Mouse (Mus musculus) intestine, embryonic 16.5 days (tissue): ENCODE data around the gene Rapgef2. TPM values are rescaled to one million over a fixed set of nuclear protein-coding genes. Genes with fewer than 3 reads are reported as not detected.

Source experiments
- ATAC-seq: fragments of 200-750 bp; cut with Nextera tagmentation; 2 replicates; pipeline ENCODE4 v1.8.0; 2017; ENCODE audit warnings: moderate TSS enrichment, moderate library complexity
- H3K27ac ChIP-seq: fragments of 300-500 bp; sonication (generic); 2 replicates; pipeline ENCODE4 v1.5.1; 2014; ENCODE audit warnings: mild to moderate bottlenecking, low read length
- H3K27me3 ChIP-seq: fragments of 300-500 bp; sonication (generic); replicated peaks from 2 replicates; pipeline ENCODE4 v1.6.1; 2014; ENCODE audit warnings: low read length, control low read depth, mixed read lengths; ENCODE audit not compliant: control insufficient read depth, insufficient read depth
- H3K36me3 ChIP-seq: fragments of 300-500 bp; sonication (generic); 2 replicates; pipeline ENCODE4 v1.6.1; 2014; ENCODE audit warnings: low read length, control low read depth; ENCODE audit not compliant: control insufficient read depth, insufficient read depth
- H3K4me1 ChIP-seq: fragments of 300-500 bp; sonication (generic); 2 replicates; pipeline ENCODE4 v1.6.1; 2014; ENCODE audit warnings: low read length, control low read depth, mixed read lengths; ENCODE audit not compliant: control insufficient read depth, insufficient read depth
- H3K4me2 ChIP-seq: fragments of 300-500 bp; sonication (generic); 2 replicates; pipeline ENCODE4 v1.6.1; 2014; ENCODE audit warnings: low read depth, low read length, control low read depth
- H3K4me3 ChIP-seq: fragments of 300-500 bp; sonication (generic); 2 replicates; pipeline ENCODE4 v1.5.1; 2014; ENCODE audit warnings: mild to moderate bottlenecking, low read length
- H3K9ac ChIP-seq: fragments of 300-500 bp; sonication (generic); 2 replicates; pipeline ENCODE4 v1.6.1; 2014; ENCODE audit warnings: low read depth, low read length
- H3K9me3 ChIP-seq: fragments of 300-500 bp; sonication (generic); 2 replicates; pipeline ENCODE4 v1.6.1; 2016; ENCODE audit warnings: low read length, control low read depth; ENCODE audit not compliant: control insufficient read depth
- WGBS: fragments of 180-500 bp; shearing (Covaris S2); extraction: QIAGEN DNeasy Blood & Tissue Kit; methylation state at CpG from one replicate; pipeline ENCODE4 v1.1.7; 2014; 5-methylcytosine and 5-hydroxymethylcytosine counted together
- polyA plus RNA-seq: library from polyadenylated mRNA; unstranded; fragments of >200 nt; fragmentation: Nextera tagmentation; extraction: Ambion mirVana; gene quantifications from 2 replicates; pipeline ENCODE4 v1.2.1, GENCODE M21; 2015

Rapgef2 gene
- polyA plus RNA-seq, 1 experiment from 2014 or later: 2.2 TPM

DNA sequence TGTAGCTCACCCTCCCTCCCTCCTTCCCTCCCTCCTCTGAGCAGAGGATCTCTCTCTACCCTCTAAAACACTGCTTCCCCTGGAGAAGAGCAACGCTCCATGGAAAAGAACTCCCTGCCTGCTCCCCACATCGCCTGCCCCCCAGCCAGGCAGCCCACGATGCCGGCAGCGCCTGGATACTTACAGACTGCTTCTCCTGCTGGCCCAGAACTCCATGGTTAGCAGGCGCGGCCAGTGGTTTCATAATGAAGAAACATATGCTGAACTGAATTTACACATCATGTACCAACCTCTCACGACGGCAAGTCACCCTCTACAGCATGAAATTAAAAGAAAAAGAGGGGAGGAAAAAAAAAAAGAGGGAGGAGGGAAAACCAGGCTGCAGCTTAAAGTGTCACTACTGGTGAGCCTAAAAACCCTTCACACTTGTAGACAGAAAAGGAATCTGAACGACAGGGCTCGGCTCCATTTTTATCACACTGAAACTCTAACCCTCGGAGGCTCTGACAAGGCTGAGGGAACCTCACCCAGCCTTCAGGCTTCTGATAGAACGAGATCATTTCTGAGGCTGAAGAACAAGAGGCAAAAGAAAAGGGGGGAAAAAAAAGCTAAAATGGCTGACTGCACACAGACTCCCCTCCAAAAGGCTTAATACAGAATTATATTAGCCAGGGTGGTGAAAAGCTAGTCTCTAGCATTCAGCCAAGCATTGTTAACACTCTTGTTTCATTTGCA lies 141.5 kb downstream of the Rapgef2 start:
- Histone ChIP-seq H3K9ac (0 out of 2 replicates have a peak overlapping the region, but pooled peaks have one; percentile 2), H3K4me3 (no peak overlapping the region), H3K9me3 (no peaks in the 10 kb centered on the region), H3K27me3 (no peaks in the 10 kb centered on the region), H3K27ac (peak overlapping the region; percentile 50), H3K4me2 (no peak overlapping the region), H3K4me1 (peaks cover 11% of the 10 kb centered on the region), H3K36me3 (no peaks in the 10 kb centered on the region)
- peak; percentile 38; the same call in 1 of the 2 replicates for ATAC-seq
- 37% methylated on average over 13 of the region's 13 CpGs for WGBS

DNA sequence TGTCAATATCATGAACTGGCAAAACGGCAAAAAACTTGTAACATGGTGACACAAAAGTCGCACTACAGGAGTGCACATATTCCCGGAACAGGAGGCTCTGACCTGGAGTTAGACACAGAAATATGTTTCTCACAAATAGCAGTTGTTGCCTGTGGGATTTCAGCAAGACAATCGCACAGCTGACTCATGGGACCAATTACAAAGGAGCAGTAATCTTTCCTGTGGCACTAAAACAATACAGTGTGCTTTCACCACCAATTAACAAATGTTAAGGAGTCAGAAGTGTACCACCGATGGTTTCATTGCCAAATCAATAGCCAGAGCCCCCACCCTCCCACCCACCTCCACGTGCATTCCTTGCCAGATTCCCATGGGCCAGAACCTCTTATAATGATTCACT lies 142.2 kb downstream of the Rapgef2 start:
- H3K9ac ChIP-seq: no peak overlapping the region
- H3K27ac ChIP-seq: no peak overlapping the region
- 67% methylated on average over 6 of the region's 6 CpGs for WGBS
- no peaks in the 10 kb centered on the region for H3K27me3 ChIP-seq
- H3K4me2 ChIP-seq: no peak overlapping the region
- H3K36me3 ChIP-seq: no peaks in the 10 kb centered on the region
- H3K4me3 ChIP-seq: no peak overlapping the region
- peaks cover 11% of the 10 kb centered on the region for H3K4me1 ChIP-seq
- H3K9me3 ChIP-seq: no peaks in the 10 kb centered on the region
- ATAC-seq: no peak

DNA sequence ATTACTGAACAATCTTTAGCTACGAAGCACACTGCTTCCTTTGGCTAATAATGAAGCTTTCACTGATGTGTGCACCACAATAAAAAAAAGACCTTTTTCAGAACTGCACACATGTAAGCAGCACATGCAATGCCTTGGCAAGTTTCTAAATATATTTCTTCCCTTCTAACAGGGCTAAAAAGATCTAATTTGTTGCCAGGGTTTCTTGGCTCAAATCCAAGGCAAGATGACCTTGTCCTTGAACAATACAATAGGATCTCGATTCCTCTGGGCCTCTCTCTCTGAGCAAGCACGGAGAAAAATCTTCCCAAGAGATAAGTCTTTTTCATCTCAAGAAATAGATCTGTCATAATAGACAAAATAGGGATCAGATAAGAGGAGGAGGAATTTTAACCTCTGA lies 147.1 kb downstream of the Rapgef2 start:
- peak; percentile 56; the same call in 1 of the 2 replicates for ATAC-seq

DNA sequence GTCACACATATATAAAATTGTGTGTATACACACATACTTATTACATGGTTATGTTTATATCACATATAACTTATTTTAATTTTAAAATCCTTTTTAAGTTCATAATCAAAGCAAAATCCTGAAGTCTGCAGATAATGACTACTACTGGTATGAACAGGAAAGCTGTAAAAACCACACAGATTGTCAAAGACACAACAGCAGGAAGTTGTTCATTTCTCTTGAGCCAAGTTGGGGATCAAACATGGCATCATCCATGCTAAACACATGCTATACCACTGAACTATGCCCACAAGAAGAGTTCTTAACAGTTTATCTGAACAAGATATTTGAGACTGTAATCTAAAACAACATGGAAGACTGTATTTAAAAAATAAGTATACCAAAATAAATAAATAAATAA lies 147.7 kb downstream of the Rapgef2 start:
- no peak overlapping the region for H3K27ac ChIP-seq
- ATAC-seq: no peak
- no peaks in the 10 kb centered on the region for H3K36me3 ChIP-seq

More for the DNA sequence above, 147.1 kb downstream of the Rapgef2 start:
- H3K9ac ChIP-seq: no peak overlapping the region
- peaks cover 5% of the 10 kb centered on the region; the same call in 1 of the 2 replicates for H3K4me1 ChIP-seq
- no peaks in the 10 kb centered on the region for H3K27me3 ChIP-seq
- H3K4me3 ChIP-seq: no peak overlapping the region
- 24% methylated on average over 3 of the region's 3 CpGs for WGBS
- H3K27ac ChIP-seq: no peak overlapping the region
- H3K9me3 ChIP-seq: no peaks in the 10 kb centered on the region
- H3K4me2 ChIP-seq: no peak overlapping the region
- no peaks in the 10 kb centered on the region for H3K36me3 ChIP-seq

DNA sequence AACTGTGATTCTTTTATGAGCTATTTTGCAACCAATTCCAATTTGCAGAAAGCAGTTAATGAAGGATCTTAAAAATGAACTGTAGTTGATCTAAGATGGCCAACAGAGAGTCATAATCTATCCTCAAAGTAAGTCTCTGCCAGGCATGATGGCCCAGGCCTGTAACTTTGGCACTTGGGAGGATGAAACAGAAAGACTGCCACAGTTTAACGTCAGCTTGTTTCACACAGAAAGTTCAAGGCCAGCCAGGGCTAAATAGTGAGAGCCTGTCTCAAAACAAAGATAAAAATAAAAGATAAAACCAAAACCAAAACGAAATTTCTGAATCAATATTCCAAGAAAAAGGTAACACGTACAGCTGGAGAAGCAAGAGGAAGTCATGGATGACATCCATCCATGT lies 155.3 kb downstream of the Rapgef2 start:
- Histone ChIP-seq H3K4me2 (no peak overlapping the region), H3K4me3 (no peak overlapping the region), H3K9me3 (no peaks in the 10 kb centered on the region), H3K9ac (no peak overlapping the region), H3K27ac (no peak overlapping the region), H3K4me1 (peaks cover 12% of the 10 kb centered on the region), H3K27me3 (no peaks in the 10 kb centered on the region), H3K36me3 (no peaks in the 10 kb centered on the region)
- ATAC-seq: no peak
- WGBS: 85% methylated on average over 3 of the region's 3 CpGs

More for the DNA sequence above, 147.7 kb downstream of the Rapgef2 start:
- Histone ChIP-seq H3K4me1 (peaks cover 5% of the 10 kb centered on the region; the same call in 1 of the 2 replicates), H3K4me2 (no peak overlapping the region), H3K9me3 (no peaks in the 10 kb centered on the region), H3K4me3 (no peak overlapping the region), H3K9ac (no peak overlapping the region), H3K27me3 (no peaks in the 10 kb centered on the region)

DNA sequence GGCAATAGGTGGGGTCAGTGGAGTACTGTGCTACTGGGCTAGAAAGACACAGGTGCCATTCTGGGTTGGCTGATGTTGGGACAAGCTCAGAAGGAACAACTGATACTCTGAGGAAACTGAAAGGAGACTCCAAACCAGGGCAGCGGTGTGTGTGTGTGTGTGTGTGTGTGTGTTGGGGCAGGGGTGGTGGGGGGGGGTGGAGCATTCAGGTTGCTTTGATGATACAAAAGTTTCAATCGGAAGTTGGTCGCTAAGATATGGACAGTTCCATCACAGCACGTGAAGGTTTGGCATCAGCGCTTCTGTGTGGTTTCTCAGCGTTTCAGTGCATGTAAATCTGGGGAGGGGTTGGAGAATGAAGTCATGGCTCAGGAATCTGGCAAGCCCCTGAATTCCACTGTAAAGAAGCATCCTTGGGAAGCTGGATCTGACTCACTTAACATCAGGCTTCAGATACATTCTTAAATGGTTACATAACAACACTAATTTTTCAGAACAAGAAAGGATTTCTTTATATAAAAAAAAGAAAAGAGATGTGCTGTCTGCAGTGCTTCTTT lies 157.2 kb downstream of the Rapgef2 start:
- ATAC-seq: peak; percentile 71
- H3K36me3 ChIP-seq: no peaks in the 10 kb centered on the region
- 56% methylated on average over 6 of the region's 6 CpGs for WGBS
- H3K9ac ChIP-seq: no peak overlapping the region
- no peak overlapping the region for H3K27ac ChIP-seq
- H3K27me3 ChIP-seq: no peaks in the 10 kb centered on the region
- no peaks in the 10 kb centered on the region for H3K9me3 ChIP-seq
- H3K4me1 ChIP-seq: peaks cover 12% of the 10 kb centered on the region
- no peak overlapping the region for H3K4me2 ChIP-seq
- H3K4me3 ChIP-seq: no peak overlapping the region

DNA sequence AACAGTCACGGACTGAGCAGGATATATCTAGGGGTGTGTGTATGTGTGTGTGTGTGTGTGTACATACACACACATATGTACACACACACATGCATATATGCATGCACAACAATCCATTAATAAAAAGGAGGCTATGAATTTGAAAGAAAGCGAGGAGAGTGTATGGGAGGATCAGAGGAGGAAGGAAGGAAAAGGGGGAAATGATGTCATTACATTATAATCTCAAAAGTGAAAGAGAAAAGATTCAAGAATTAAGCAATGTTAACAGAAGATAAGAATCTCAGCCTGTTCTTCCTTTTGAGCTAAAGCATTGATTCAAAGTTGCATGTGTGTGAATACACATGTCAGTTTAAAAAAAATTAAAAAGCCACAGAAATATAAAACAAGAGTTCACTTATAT lies 158.5 kb downstream of the Rapgef2 start:
- no peaks in the 10 kb centered on the region for H3K9me3 ChIP-seq
- no peaks in the 10 kb centered on the region for H3K27me3 ChIP-seq
- no peak overlapping the region for H3K27ac ChIP-seq
- no peak overlapping the region for H3K9ac ChIP-seq
- H3K36me3 ChIP-seq: no peaks in the 10 kb centered on the region
- H3K4me2 ChIP-seq: no peak overlapping the region
- H3K4me1 ChIP-seq: peaks cover 14% of the 10 kb centered on the region
- ATAC-seq: no peak
- no peak overlapping the region for H3K4me3 ChIP-seq
- WGBS: 79% methylated on average over 2 of the region's 2 CpGs

DNA sequence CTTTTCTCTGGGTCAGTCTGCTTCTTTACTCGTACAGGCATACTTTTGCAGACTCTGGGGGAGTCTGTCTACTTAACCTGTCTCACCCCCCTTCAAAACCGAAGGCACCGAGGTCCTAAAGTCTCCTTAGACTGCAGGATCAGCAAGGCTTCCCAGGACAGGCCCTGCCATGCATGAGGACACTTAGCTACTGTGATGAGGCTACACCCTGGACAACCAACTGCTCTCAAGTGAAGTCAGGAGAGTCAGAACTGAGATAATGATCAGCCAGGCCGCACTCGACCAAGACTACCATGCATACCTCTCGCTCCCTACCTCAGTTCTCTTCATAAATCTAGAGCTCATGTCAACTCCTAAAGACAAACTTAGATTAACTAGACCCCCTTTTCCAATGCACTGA lies 159.5 kb downstream of the Rapgef2 start:
- Histone ChIP-seq H3K27me3 (no peaks in the 10 kb centered on the region), H3K9me3 (no peaks in the 10 kb centered on the region), H3K36me3 (no peaks in the 10 kb centered on the region), H3K4me3 (no peak overlapping the region), H3K27ac (no peak overlapping the region), H3K4me2 (no peak overlapping the region), H3K4me1 (peaks cover 14% of the 10 kb centered on the region), H3K9ac (no peak overlapping the region)
- WGBS: 83% methylated on average over 6 of the region's 6 CpGs
- no peak for ATAC-seq

DNA sequence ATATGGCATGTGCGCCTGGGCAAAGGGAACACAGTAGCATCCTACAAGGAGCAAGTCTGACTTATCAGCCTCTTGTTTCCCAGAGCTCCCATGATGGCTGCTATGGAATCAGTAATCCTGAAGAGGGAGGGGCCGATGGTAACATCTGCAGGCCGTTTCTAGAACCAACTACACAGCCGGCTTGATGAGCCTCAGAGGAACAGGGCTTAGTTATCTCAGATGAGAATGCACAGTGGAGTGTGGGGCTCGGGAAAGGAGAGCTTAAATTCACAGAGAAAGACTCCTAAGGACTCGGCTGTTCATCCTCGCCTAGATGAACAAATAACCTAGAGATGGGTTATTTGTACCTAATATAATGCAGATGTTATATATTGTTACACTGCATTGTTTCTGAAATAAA lies 164.9 kb downstream of the Rapgef2 start:
- Histone ChIP-seq H3K4me2 (no peak overlapping the region), H3K27ac (no peak overlapping the region), H3K4me1 (peaks cover 2% of the 10 kb centered on the region; the same call in 1 of the 2 replicates), H3K9me3 (no peaks in the 10 kb centered on the region), H3K36me3 (no peaks in the 10 kb centered on the region), H3K9ac (no peak overlapping the region), H3K27me3 (no peaks in the 10 kb centered on the region), H3K4me3 (no peak overlapping the region)
- 86% methylated on average over 7 of the region's 7 CpGs for WGBS
- ATAC-seq: no peak
